Mouse (Mus musculus) cortical plate, adult 2 months (tissue): ENCODE measurements around the gene Thumpd1. TPM values are rescaled to one million over a fixed set of nuclear protein-coding genes. Genes with fewer than 3 reads are reported as not detected.

Experiments
- H3K27ac ChIP-seq: fragments of 200-500 bp; 2 replicates; pipeline ENCODE4 v1.5.1; 2012; ENCODE audit warnings: low read length, control low read depth, inconsistent platforms; ENCODE audit not compliant: insufficient read depth
- H3K4me1 ChIP-seq: fragments of 200-500 bp; 2 replicates; pipeline ENCODE4 v1.6.1; 2011; ENCODE audit warnings: low read length; ENCODE audit not compliant: control insufficient read depth, insufficient read depth
- H3K4me3 ChIP-seq: fragments of 200-500 bp; 2 replicates; pipeline ENCODE4 v1.5.1; 2011; ENCODE audit warnings: mild to moderate bottlenecking, low read length, control low read depth; ENCODE audit not compliant: insufficient read depth
- CTCF ChIP-seq: fragments of 200-500 bp; IDR thresholded peaks from 2 replicates; pipeline ENCODE4 v1.5.1; 2011; ENCODE audit warnings: mild to moderate bottlenecking, control low read depth, low read length; ENCODE audit not compliant: insufficient read depth; ENCODE audit errors: extremely low read depth
- POLR2A ChIP-seq: fragments of 200-500 bp; IDR thresholded peaks from 2 replicates; pipeline ENCODE4 v1.6.1; 2011; ENCODE audit warnings: mild to moderate bottlenecking, low read length, control low read depth; ENCODE audit not compliant: insufficient read depth; ENCODE audit errors: extremely low read depth
- polyA plus RNA-seq: library from polyadenylated mRNA; depleted of rRNA; stranded (reverse); fragments of >200 nt; gene quantifications from 2 replicates; pipeline ENCODE4 v1.2.3, GENCODE M21; 2012; rRNA removed

The Thumpd1 gene
- polyA plus RNA-seq, result 33.2 and 33.5 TPM in 2 replicates

- peak within 1 kb of the TSS; percentile 59 for H3K27ac ChIP-seq
- peak; percentile 77 for TF ChIP-seq POLR2A
- peak; percentile 42; the same call in 1 of the 2 replicates for TF ChIP-seq CTCF
Measured at GRCm38 (mm10) chr7:119720253-119720946, at the start of gene Thumpd1. TSS of gene Thumpd1 (minus strand) at chr7:119720798.

GRCm38 (mm10) chr7:119769895-119770294 is 49.3 kb upstream of the Thumpd1 start:
- H3K27ac ChIP-seq, result no peak overlapping the region
- no peak overlapping the region for H3K4me3 ChIP-seq
- no peak for TF ChIP-seq CTCF
- TF ChIP-seq POLR2A, result no peak
- H3K4me1 ChIP-seq, result no peaks in the 10 kb centered on the region

More at GRCm38 (mm10) chr7:119720253-119720946, at the start of gene Thumpd1:
- Histone ChIP-seq H3K4me1 (no peaks in the 10 kb centered on the region; the same call in 1 of the 2 replicates), H3K4me3 (peak within 1 kb of the TSS; percentile 91)

DNA sequence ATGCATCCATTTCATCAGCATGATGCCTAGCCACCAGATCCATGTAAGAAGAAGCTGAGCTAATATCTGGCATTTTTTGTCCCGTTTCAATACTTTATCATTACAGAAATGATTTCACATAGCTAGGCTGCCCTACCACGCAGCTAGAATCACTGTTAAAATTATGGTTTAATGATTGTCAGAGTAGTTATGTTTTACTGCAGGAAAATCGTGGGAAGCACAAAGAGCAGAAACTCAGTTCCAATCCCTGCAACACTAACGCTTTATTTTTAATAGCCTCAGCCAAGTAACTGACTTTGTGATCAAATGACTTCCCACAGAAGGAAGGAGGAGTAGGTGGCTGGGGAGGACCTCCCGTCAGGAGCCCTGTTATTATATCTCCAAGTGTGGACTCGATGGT is 46.4 kb upstream of the Thumpd1 start:
- TF ChIP-seq POLR2A, result no peak
- TF ChIP-seq CTCF, result no peak
- H3K4me1 ChIP-seq, result no peaks in the 10 kb centered on the region
- H3K27ac ChIP-seq, result no peak overlapping the region
- H3K4me3 ChIP-seq, result no peak overlapping the region

DNA sequence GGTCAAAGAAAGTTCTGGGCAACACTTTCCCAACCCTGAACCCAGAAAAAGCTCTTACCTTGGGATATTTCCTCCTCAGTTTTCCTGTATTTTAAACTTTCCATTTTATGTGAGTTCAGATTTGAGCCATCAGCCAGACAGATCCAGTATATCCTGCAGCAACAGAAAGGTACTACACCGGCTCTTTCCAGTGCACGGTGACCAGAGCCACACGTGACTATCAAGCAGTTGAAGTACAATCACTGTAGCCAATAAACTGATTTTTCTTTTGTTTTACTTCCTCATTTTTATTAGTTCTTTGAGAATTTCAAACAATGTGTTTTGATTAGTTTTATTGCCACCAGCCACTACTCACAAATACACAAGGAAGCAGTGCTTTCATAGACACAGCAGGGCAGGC is 43.8 kb upstream of the Thumpd1 start:
- H3K27ac ChIP-seq, result no peak overlapping the region
- no peaks in the 10 kb centered on the region for H3K4me1 ChIP-seq
- TF ChIP-seq POLR2A (no peak), CTCF (no peak)
- H3K4me3 ChIP-seq, result no peak overlapping the region

GRCm38 (mm10) chr7:119762166-119762697 is 41.6 kb upstream of the Thumpd1 start:
- TF ChIP-seq POLR2A (no peak), CTCF (no peak)
- Histone ChIP-seq H3K4me3 (no peak overlapping the region), H3K27ac (no peak overlapping the region), H3K4me1 (no peaks in the 10 kb centered on the region)

DNA sequence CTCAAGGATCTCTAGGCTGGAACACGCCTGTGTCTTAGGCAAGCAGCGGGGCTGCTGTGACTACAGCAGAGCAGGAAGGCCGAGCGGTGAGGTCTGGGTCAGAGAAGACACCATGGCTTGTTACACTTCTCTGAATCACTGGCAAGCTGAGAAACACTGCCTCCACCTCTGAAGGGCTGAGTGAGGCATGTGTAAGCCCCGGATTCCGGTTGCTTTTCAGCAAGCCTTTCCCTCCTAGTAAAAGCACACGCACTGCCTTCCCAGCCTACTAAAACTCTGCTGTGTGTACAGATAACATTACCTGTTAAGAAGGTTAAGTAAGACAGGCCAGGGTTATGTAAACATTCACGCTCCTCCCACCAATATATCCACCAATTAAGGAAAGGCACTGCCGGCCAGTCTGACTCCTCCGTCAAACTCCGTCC is 39.9 kb upstream of the Thumpd1 start, which contains the start of gene Acsm3:
TSS of gene Acsm3 (plus strand) at position 397 of the 425 bp plus-strand sequence.
- TF ChIP-seq POLR2A, result no peak
- no peak for TF ChIP-seq CTCF
- Histone ChIP-seq H3K4me3 (no peak within 1 kb of the TSS), H3K27ac (no peak within 1 kb of the TSS), H3K4me1 (no peaks in the 10 kb centered on the region)

DNA sequence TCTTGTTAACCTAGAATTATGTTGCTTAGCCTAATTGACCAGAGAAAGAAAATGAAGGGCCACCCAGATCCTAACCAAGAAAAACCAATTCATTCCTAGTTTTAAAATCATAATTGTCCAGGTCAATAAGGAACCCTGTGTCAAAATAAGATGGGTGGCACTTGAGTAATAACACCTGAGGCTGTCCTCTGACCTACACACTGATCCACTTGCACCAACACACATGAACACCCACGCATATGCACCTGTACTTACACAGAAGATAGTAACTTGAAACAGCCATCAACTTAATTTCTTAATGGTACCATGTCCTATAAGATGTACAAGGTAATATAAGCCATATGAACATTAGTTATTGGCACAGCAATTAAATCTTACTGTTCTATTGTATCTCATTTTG is 33.1 kb upstream of the Thumpd1 start:
- Histone ChIP-seq H3K4me1 (no peaks in the 10 kb centered on the region), H3K27ac (no peak overlapping the region), H3K4me3 (no peak overlapping the region)
- TF ChIP-seq POLR2A (no peak), CTCF (no peak)

DNA sequence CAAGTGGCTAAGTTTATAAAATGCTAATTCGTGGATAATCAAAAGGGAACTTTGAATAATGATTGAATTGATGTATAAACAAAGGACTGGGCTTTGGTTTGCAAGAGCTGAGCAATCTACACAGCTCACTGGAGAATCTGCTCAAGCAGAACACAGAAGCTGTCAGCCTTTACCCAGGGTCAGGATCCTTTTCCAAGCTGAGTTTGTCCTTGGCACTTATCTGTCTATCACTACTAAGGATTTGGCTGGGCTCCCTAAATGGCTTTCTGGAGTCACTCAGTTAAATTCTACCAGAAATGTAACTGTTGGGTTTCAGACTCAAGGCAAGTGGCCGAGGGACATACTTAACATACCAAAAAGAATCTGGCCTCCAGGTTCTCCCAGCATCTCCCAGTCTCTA is 29.3 kb upstream of the Thumpd1 start:
- H3K4me3 ChIP-seq, result no peak overlapping the region
- TF ChIP-seq POLR2A (no peak), CTCF (no peak)
- no peaks in the 10 kb centered on the region for H3K4me1 ChIP-seq
- no peak overlapping the region for H3K27ac ChIP-seq

GRCm38 (mm10) chr7:119748761-119749160 is 28.2 kb upstream of the Thumpd1 start:
- TF ChIP-seq CTCF, result no peak
- TF ChIP-seq POLR2A, result no peak
- Histone ChIP-seq H3K4me3 (no peak overlapping the region), H3K4me1 (no peaks in the 10 kb centered on the region), H3K27ac (no peak overlapping the region)

- Histone ChIP-seq H3K27ac (no peak overlapping the region), H3K4me3 (no peak overlapping the region), H3K4me1 (no peaks in the 10 kb centered on the region)
- no peak for TF ChIP-seq POLR2A
Measured at GRCm38 (mm10) chr7:119745869-119746268, 25.3 kb upstream of the Thumpd1 start.
